Mouse (Mus musculus) MEL (cell line): Measurements from ENCODE around the gene Gm5678. TPM values are rescaled to one million over a fixed set of nuclear protein-coding genes. Genes with fewer than 3 reads are reported as not detected.

Experiments
- polyA plus RNA-seq, 2 experiments: library from polyadenylated mRNA; stranded (reverse) in 1 of 2; unstranded in 1 of 2; fragments of >175 nt in 1 of 2; fragments of >200 nt in 1 of 2; gene quantifications; 2 replicates each; pipeline versions ENCODE4 v1.2.1 to v1.2.4; 2012; ENCODE audit warnings: low replicate concordance in 2 of 2, low read depth in 1 of 2; ENCODE audit not compliant: insufficient read length in 2 of 2, insufficient read depth in 1 of 2, missing spikeins in 1 of 2
- total RNA-seq: library from RNA; depleted of rRNA; stranded (reverse); fragments of 300-350 nt; gene quantifications from 2 replicates; pipeline ENCODE4 v1.2.3, GENCODE M21; 2012; rRNA removed

Gene Gm5678
- total and polyA plus RNA-seq, 3 experiments = 4.6 TPM; not detected in 2

Other genes with a start within 250 kb of the Gm5678 start
- 17.7 and 19.1 TPM in 2 replicates for gene Setd4, start 24.0 kb upstream of the Gm5678 start, total RNA-seq
- gene Setd4, start 24.0 kb upstream of the Gm5678 start, polyA plus RNA-seq = 10 to 100 TPM in 1 of 2 experiments, not detected in 1; 14.1 TPM
- gene Cbr1, start 22.2 kb upstream of the Gm5678 start, total RNA-seq = 56.5 and 63.0 TPM in 2 replicates
- 100 to 1,000 TPM in 1 of 2 experiments, not detected in 1; 140 TPM for gene Cbr1, start 22.2 kb upstream of the Gm5678 start, polyA plus RNA-seq
- gene Cbr3, start 55.1 kb downstream of the Gm5678 start, total RNA-seq = not detected in 2 replicates
- not detected for gene Cbr3, start 55.1 kb downstream of the Gm5678 start, polyA plus RNA-seq
- 5.8 TPM in 2 replicates for gene Dop1b, start 83.8 kb downstream of the Gm5678 start, total RNA-seq
- gene Dop1b, start 83.8 kb downstream of the Gm5678 start, polyA plus RNA-seq = 10 to 100 TPM in 1 of 2 experiments, not detected in 1; 11.3 TPM
- 35.1 and 39.1 TPM in 2 replicates for gene Morc3, start 204.0 kb downstream of the Gm5678 start, total RNA-seq
- 100 to 1,000 TPM in 1 of 2 experiments, 10 to 100 TPM in 1; 23.3 to 276 TPM for gene Morc3, start 204.0 kb downstream of the Gm5678 start, polyA plus RNA-seq